Mouse (Mus musculus) lung, embryonic 16.5 days (tissue): ENCODE measurements around the gene Abl1. TPM values are rescaled to one million over a fixed set of nuclear protein-coding genes. Genes with fewer than 3 reads are reported as not detected.

Experiments used
- ATAC-seq: fragments of 200-750 bp; cut with Nextera tagmentation; 2 replicates; pipeline ENCODE4 v1.8.0; 2017; ENCODE audit warnings: low read depth, mild to moderate bottlenecking, moderate library complexity
- H3K27ac ChIP-seq: fragments of 300-500 bp; sonication (generic); 2 replicates; pipeline ENCODE4 v1.5.1; 2014; ENCODE audit warnings: mild to moderate bottlenecking, control low read depth, low read length
- H3K27me3 ChIP-seq: fragments of 300-500 bp; sonication (generic); 2 replicates; pipeline ENCODE4 v1.6.1; 2014; ENCODE audit warnings: low read depth, low read length, mixed read lengths; ENCODE audit not compliant: control insufficient read depth, insufficient read depth
- H3K36me3 ChIP-seq: fragments of 300-500 bp; sonication (generic); 2 replicates; pipeline ENCODE4 v1.6.1; 2014; ENCODE audit warnings: low read length; ENCODE audit not compliant: control insufficient read depth, insufficient read depth
- H3K4me1 ChIP-seq: fragments of 300-500 bp; sonication (generic); replicated peaks from 2 replicates; pipeline ENCODE4 v1.6.1; 2014; ENCODE audit warnings: low read length, mixed read lengths; ENCODE audit not compliant: control insufficient read depth, insufficient read depth
- H3K4me2 ChIP-seq: fragments of 300-500 bp; sonication (generic); 2 replicates; pipeline ENCODE4 v1.6.1; 2014; ENCODE audit warnings: low read depth, low read length, control low read depth
- H3K4me3 ChIP-seq: fragments of 300-500 bp; sonication (generic); 2 replicates; pipeline ENCODE4 v1.5.1; 2014; ENCODE audit warnings: mild to moderate bottlenecking, low read length, control low read depth
- H3K9ac ChIP-seq: fragments of 300-500 bp; sonication (generic); 2 replicates; pipeline ENCODE4 v1.6.1; 2014; ENCODE audit warnings: low read length, control low read depth
- H3K9me3 ChIP-seq: fragments of 300-500 bp; sonication (generic); 2 replicates; pipeline ENCODE4 v1.6.1; 2016; ENCODE audit warnings: low read length; ENCODE audit not compliant: control insufficient read depth
- WGBS: fragments of 180-500 bp; shearing (Covaris S2); extraction: QIAGEN DNeasy Blood & Tissue Kit; methylation state at CpG from one replicate; pipeline ENCODE4 v1.1.7; 2014; 5-methylcytosine and 5-hydroxymethylcytosine counted together
- polyA plus RNA-seq: library from polyadenylated mRNA; unstranded; fragments of >200 nt; fragmentation: Nextera tagmentation; extraction: Ambion mirVana; gene quantifications from 2 replicates; pipeline ENCODE4 v1.2.1, GENCODE M21; 2015

The Abl1 gene
- polyA plus RNA-seq, 1 experiment from 2014 or later, result 37.6 TPM

- 8% methylated on average over 6 of the region's 6 CpGs for WGBS
- no peak overlapping the region for H3K4me3 ChIP-seq
- H3K27me3 ChIP-seq, result peaks cover 51% of the 10 kb centered on the region
- no peak overlapping the region for H3K27ac ChIP-seq
- peaks cover 13% of the 10 kb centered on the region for H3K4me1 ChIP-seq
- no peaks in the 10 kb centered on the region for H3K9me3 ChIP-seq
- ATAC-seq, result 0 out of 2 replicates have a peak, but pooled peaks have one; percentile 34
- no peak overlapping the region for H3K9ac ChIP-seq
- H3K36me3 ChIP-seq, result no peaks in the 10 kb centered on the region
- H3K4me2 ChIP-seq, result no peak overlapping the region
Observed at GRCm38 (mm10) chr2:31847908-31848307, 159.7 kb downstream of the Abl1 start.

GRCm38 (mm10) chr2:31850141-31850540 lies 162.0 kb downstream of the Abl1 start:
- no peaks in the 10 kb centered on the region for H3K9me3 ChIP-seq
- no peak overlapping the region for H3K4me2 ChIP-seq
- H3K4me3 ChIP-seq, result no peak overlapping the region
- H3K27me3 ChIP-seq, result peaks cover 30% of the 10 kb centered on the region
- no peaks in the 10 kb centered on the region for H3K36me3 ChIP-seq
- H3K27ac ChIP-seq, result no peak overlapping the region
- WGBS, result 23% methylated on average over 12 of the region's 12 CpGs
- no peak overlapping the region for H3K9ac ChIP-seq
- ATAC-seq, result no peak
- peaks cover 22% of the 10 kb centered on the region for H3K4me1 ChIP-seq

Other genes starting within 250 kb of the Abl1 start
- gene Ass1, start 218.2 kb upstream of the Abl1 start, polyA plus RNA-seq, result 72.0 and 91.8 TPM in 2 replicates
- gene Fubp3, start 115.7 kb upstream of the Abl1 start, polyA plus RNA-seq, result 81.3 and 82.3 TPM in 2 replicates
- not detected in 2 replicates for gene Prdm12, start 48.3 kb upstream of the Abl1 start, polyA plus RNA-seq
- 55.1 and 56.5 TPM in 2 replicates for gene Exosc2, start 17.7 kb upstream of the Abl1 start, polyA plus RNA-seq
- 0.10 TPM in 1 of 2 replicates, not detected in the other for gene Qrfp, start 122.2 kb downstream of the Abl1 start, polyA plus RNA-seq
- gene Fibcd1, start 157.6 kb downstream of the Abl1 start, polyA plus RNA-seq, result 0.06 and 0.14 TPM in 2 replicates
- gene Lamc3, start 198.9 kb downstream of the Abl1 start, polyA plus RNA-seq, result 1.7 and 2.0 TPM in 2 replicates